Mouse (Mus musculus) ES-CJ7 (cell line): ENCODE measurements around the gene Nkiras1.
"Not testable (repeated sequence)": the region's sequence is repeated elsewhere in the genome, so short reads cannot be mapped to it uniquely, and the experiment has no call there.

Experiments used
- DNase-seq: peaks from one replicate; pipeline ENCODE4 v3.0.0; 2011; ENCODE audit warnings: low read depth, low spot score

Gene Nkiras1

GRCm38 (mm10) chr14:18270529-18271441, at the start of gene Nkiras1, which contains the start of gene Rpl15:
Gene Nkiras1, plus strand, starts transcription at chr14:18271136.
Gene Rpl15, minus strand, starts transcription at chr14:18271391.
- peak; percentile 98 for DNase-seq

GRCm38 (mm10) chr14:18221977-18222376, 49.0 kb upstream of the Nkiras1 start:
- no peak for DNase-seq

DNA sequence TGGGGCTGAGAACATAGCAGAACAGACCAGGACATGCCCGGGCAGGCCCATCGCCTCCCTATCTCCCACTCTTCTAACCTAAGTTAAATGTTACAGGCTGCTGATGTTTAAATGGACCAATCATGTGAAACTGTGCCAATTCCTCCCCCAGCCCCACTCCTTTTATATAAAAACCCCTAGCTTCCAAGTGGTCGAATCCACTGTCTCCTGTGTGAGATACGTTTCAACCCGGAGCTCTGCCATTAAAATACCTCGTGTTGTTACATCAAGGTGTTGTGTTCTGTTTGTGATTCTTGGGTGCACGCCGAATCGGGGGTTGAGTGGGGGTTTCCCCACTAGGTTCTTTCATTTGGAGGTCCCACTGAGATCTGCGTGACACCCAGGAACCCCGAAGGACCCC, 45.5 kb upstream of the Nkiras1 start:
- not testable (repeated sequence) for DNase-seq

GRCm38 (mm10) chr14:18226181-18226580, 44.8 kb upstream of the Nkiras1 start:
- not testable (repeated sequence) for DNase-seq

DNA sequence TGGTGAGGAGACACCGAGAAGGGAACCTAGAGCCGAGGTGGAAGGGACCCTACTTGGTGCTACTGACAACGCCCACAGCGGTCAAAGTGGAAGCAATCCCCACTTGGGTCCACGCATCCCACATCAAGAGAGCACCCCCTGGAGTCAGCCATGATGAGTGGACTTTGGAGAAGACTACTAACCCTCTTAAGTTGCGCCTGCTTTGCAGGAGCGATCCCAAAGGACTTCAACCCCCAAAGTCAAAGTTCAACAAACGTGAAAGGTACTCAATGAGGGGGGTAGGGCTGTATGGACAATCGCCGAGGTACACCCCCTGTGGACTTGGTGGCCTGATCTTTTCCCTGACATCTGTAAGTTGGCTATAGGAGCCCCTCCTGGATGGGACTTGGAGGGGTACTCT, 41.2 kb upstream of the Nkiras1 start:
- DNase-seq, result not testable (repeated sequence)

- DNase-seq, result not testable (repeated sequence)
These were observed 39.1 kb upstream of the Nkiras1 start for GRCm38 (mm10) chr14:18231866-18232265.

DNA sequence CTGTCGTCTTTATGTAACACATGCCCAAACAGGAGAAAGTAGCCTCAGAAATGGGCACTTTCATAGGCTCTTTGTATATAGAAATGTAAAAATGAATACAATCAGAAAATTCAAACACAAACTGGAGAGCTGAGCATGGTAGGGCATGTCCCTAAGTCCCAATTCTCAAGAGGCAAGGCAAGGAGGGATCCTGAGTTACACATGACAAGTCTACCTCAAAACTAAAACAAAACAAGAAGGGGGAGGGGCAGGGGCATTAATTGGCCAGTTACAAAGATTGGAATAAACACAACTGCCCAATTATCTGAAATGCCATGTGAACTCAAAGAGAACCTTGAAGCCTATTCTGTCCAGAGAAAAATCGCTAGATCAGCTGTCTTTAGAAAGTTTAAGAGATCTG, 37.9 kb upstream of the Nkiras1 start:
- DNase-seq, result no peak

GRCm38 (mm10) chr14:18233981-18234960, 36.7 kb upstream of the Nkiras1 start:
- DNase-seq, result no peak

- not testable (repeated sequence) for DNase-seq
These were observed 34.3 kb upstream of the Nkiras1 start for GRCm38 (mm10) chr14:18236496-18237235.

DNA sequence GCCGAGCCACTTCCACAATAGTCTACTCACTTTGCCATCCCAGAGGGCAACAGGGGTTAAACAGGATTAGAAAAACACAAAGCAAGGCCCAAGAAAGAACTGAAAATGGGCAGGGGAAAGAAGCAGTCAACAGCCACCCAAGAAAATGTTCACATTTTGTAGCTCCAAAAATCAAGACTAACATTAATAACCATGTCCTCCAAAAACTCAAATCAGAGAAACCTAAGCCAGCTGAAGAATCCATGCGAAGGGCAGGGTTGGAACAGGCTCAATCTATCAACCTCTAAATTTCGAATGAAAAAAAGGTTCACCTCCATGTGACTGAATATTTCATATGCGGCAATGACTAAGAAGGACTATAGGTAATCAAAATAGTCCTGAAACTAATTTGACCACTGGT, 33.6 kb upstream of the Nkiras1 start:
- no peak for DNase-seq

DNA sequence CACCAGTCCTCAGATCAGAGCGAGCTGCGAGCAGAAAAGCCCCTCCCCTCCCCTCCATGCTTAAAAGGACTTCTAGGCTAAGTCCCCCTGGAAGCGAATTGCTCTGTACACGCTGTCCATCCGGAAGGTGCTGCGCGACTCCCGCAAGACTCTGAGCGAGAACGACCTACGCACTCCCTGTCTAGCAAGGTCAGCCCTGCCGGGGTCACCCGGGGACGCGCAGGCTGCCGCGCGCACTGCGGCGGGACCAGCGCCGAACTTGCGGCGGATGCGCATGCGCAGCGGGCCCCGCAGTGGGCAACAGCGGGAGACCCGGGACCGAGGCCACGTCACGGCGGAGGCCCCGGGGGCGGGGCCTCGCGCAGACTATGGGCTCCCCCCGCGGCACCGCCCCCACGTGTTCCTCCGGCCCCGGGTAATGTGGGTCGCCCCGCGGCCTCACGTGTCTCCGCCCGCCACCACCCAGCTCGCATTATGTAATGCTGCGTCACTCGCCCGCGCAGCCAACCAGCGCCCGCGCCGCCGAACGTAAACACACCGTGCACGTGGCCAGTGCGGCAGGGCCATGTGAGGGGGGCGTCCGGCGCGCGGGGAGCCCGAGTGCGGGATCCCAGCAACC, 32.7 kb upstream of the Nkiras1 start:
- DNase-seq, result peak; percentile 96

GRCm38 (mm10) chr14:18238750-18239731, 31.9 kb upstream of the Nkiras1 start, which contains the start of gene Nr1d2:
Gene Nr1d2, minus strand, starts transcription at chr14:18239127.
- DNase-seq, result peak; percentile 99

DNA sequence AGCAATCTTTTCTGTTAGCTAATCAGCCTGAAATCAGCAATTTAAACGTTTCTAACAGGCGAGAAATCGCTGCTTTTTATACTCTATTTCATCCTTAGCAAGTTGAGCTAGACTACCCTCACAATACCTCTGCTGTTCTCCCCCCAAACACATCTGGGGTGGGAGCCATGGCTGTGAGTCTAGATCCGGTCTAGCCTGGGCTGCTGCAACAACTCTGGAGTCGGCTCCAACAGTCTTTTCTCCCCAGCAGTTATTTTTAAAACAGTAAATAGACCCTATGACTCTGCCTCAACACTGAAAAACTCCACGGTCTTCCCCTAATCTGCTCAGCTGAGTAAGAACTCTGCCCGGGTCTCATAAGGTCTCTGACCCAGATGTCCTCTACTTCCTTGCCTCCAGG, 30.8 kb upstream of the Nkiras1 start:
- no peak for DNase-seq

DNA sequence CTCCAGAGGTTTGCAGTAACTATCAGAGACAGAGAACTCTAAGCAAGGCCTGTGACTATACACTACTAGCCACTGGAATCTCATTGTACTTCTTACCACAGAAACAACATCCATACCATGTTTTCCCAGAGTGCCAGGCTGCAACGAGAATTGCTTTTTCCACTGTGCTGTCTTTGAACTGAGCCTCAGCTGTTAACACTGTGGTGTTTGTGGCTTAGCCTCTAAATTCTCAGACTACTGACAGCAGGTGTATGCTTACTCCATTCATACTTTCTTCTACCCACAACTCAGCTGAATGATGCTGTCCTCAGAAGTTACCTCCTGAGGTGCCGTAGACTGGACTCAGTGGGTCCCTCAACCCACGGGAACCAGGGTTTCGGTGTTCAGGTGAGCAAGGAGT, 29.1 kb upstream of the Nkiras1 start:
- no peak for DNase-seq

GRCm38 (mm10) chr14:18242638-18243130, 28.3 kb upstream of the Nkiras1 start:
- DNase-seq, result no peak

DNA sequence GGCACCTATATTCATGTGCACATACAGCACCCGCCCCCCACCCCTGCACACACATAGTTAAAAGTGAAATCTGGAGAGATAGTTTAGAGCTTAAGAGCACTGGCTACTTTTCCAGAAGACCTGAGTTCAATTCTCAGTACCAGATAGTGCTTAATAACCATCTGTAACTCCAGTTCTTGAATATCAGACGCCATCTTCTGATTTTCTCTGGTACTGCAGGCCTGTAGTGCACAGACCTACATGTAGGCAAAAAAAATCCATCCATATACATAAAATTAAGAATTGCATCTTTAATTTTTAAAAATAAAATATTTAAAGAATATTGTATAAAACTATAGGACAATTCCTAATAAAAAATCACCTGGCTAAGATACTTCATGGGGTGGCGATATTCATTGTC, 9.7 kb upstream of the Nkiras1 start:
- DNase-seq, result peak; percentile 36

DNA sequence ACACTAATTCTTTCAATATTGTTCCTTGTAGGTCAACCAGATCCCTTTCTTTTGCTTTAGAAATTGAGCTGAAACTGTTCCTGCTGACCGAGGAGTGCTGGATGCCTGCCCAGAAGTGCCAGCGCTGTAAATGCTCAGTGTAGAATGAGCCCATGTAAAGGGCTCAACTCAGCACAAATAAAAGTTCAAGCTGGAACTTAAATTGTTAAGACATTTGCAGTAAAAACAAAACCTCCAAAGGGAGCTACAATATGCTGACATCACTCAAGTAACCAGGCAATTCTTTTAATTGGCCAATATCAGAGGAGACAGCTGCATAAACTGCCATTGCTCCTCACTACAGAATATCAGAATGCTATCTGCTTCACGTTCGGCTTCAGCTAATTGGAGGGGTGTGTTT, 7.5 kb upstream of the Nkiras1 start:
- no peak for DNase-seq

DNA sequence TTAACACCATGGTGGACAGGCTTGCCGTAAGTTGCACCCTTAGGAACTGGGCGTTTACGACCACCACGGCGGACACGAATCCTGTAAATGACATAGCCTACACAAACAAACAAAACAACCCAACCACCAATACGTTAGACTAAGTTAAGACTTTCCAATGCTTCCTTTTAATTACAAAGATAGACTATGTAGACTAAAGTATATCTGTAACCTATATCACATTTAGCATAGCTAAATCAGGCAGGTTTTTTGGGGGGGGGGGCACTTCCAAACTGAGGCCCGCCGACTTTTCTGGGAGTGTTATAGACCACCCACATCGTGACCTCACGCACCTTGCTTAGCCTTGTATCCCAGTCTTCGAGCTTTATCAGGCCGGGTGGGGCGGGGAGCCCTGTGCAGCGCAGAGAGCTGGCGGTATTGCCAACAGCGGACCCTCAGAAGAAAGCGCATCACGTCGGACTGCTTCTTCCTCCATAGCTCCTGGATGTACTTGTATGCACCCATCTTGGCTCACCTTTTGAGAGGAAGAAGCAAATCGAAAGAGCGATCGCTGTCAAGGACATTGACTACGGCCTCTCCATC, 898 bp upstream of the Nkiras1 start:
- peak; percentile 31 for DNase-seq

DNA sequence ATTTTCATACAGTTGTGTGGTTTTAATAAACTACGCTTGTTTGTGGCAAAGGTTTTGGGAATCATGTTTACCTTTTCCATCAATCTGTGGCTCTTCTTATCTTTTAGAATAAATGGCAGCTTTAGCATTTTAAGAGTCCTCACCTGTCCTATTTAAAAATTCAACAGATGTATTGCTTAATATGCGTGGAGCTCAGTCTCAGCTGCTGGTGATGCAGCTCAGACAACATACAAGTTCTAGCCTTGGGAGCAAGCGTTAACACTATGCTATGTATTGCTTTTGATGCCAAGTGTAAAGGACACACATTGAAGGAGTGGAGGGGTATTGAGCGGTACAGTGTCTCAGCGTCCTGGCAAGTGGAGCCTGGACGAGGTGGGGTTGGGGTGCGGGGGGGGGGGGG, 730 bp downstream of the Nkiras1 start:
- no peak for DNase-seq
